Mouse (Mus musculus) brown adipose tissue, adult 24 weeks (tissue): Measurements from ENCODE around the gene Tll1. TPM values are rescaled to one million over a fixed set of nuclear protein-coding genes. Genes with fewer than 3 reads are reported as not detected.

Experiments used
- H3K27ac ChIP-seq: fragments of 200-500 bp; replicated peaks from 2 replicates; pipeline ENCODE4 v1.5.1; 2012; ENCODE audit warnings: low read depth, mild to moderate bottlenecking, low read length
- H3K4me1 ChIP-seq: fragments of 200-500 bp; 2 replicates; pipeline ENCODE4 v1.6.1; 2012; ENCODE audit warnings: low read length, mixed read lengths; ENCODE audit not compliant: control insufficient read depth, insufficient read depth, insufficient read length
- H3K4me3 ChIP-seq: fragments of 200-500 bp; 2 replicates; pipeline ENCODE4 v1.5.1; 2012; ENCODE audit warnings: low read depth, mild to moderate bottlenecking, low read length, moderate library complexity; ENCODE audit not compliant: insufficient read depth
- polyA plus RNA-seq: library from polyadenylated mRNA; stranded (reverse); fragments of >200 nt; gene quantifications from 2 replicates; pipeline ENCODE4 v1.2.4, GENCODE M21; 2012; ENCODE audit not compliant: missing spikeins, insufficient read depth, insufficient read length

The Tll1 gene
- 0.63 TPM in 1 of 2 replicates, not detected in the other for polyA plus RNA-seq

GRCm38 (mm10) chr8:64206024-64206385 is at the start of gene Tll1:
Gene Tll1 (minus strand): TSS chr8:64206271.
- Histone ChIP-seq H3K4me3 (peak within 1 kb of the TSS; percentile 76), H3K27ac (0 out of 2 replicates have a peak within 1 kb of the TSS, but pooled peaks have one; percentile 21), H3K4me1 (peaks cover 5% of the 10 kb centered on the region; the same call in 1 of the 2 replicates)

DNA sequence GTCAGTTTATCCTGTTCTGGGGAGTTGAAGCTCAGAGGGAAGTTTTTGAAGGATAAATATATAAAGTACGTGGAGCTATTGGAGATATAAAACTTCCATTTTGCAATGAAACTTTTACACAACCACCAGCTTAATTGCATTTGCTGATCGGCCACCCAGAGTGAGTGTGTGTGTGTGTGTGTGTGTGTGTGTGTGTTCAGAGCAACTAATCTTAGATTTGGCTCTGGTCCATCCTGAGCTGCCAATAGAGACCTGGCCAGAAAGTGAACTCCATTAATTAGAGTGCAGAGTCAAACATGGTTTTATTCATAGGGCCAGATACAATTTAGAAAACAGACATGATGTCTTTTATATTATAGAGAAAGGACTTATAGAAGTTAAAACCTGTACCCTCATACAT is 32.6 kb upstream of the Tll1 start:
- Histone ChIP-seq H3K4me1 (no peaks in the 10 kb centered on the region), H3K4me3 (no peak overlapping the region), H3K27ac (no peak overlapping the region)

DNA sequence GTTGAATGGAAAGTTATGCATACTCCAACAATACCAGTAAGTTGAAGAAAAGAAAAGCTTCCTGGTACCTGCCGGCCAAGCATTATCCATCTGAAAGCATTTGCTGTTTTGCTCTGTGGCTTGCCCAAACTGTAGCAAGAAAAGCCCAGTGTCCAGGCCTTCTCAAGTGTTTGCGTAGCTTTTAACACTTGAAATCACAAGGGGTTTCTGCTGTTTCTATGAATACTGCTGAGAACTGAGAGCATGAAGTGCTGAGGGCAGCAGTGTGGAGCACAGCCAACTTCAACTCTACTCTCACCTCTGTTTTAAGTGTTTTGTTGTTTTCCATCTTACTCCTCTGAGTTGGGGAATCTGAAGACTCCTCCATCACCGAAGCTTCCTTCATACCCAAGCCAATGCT is 15.5 kb upstream of the Tll1 start:
- no peak overlapping the region for H3K4me3 ChIP-seq
- no peak overlapping the region for H3K27ac ChIP-seq
- no peaks in the 10 kb centered on the region for H3K4me1 ChIP-seq

GRCm38 (mm10) chr8:64217644-64218043 is 11.6 kb upstream of the Tll1 start:
- no peaks in the 10 kb centered on the region for H3K4me1 ChIP-seq
- no peak overlapping the region for H3K27ac ChIP-seq
- H3K4me3 ChIP-seq = no peak overlapping the region

- no peak overlapping the region for H3K27ac ChIP-seq
- no peak overlapping the region for H3K4me3 ChIP-seq
- no peaks in the 10 kb centered on the region for H3K4me1 ChIP-seq
Observed at GRCm38 (mm10) chr8:64216252-64216651, 10.2 kb upstream of the Tll1 start.

DNA sequence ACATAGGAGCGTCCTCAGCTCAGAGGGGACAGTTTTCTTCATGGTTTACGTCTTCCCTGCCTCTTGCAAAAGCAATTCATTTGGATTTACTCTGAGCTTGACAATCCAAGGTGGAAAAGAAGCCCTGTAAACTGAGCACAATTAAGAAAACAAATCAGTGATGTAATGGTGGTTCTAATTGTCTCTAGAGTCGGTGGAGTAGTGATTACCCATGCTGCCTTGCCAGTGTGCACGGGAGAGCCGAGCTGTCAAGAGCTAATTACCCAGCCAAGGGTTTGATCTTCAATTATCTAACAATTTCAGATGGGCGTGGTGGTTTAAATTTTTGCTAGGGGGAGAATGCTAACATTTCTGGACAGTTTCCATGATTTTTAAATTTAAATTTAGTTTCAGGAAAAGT is 9.3 kb upstream of the Tll1 start:
- Histone ChIP-seq H3K4me3 (no peak overlapping the region), H3K27ac (no peak overlapping the region), H3K4me1 (no peaks in the 10 kb centered on the region)

- Histone ChIP-seq H3K4me1 (no peaks in the 10 kb centered on the region), H3K27ac (no peak overlapping the region), H3K4me3 (no peak overlapping the region)
Observed at GRCm38 (mm10) chr8:64214906-64215305, 8.8 kb upstream of the Tll1 start.

DNA sequence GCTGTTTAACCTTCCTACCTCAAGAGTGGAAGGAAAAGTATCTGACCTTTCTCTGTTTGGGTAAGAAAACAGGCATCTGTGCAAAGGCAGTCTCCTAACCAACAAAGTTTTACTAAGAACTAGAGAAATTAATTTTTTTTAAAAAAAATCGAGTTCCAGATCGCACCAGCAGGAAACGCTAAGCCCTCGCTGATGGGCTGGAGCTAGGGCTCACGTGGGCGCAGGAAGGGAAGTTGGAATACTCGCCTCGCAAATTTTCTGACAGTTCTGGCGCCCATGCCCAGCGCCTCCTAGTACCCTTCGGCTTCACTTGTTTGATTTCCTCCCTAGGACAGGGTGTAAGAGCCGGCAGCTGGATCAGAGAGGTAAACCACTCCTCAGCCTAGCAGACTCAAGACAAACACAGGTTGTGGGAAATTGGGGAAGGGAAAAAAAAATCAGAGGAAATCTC is 365 bp upstream of the Tll1 start:
- Histone ChIP-seq H3K27ac (no peak overlapping the region), H3K4me1 (peaks cover 5% of the 10 kb centered on the region; the same call in 1 of the 2 replicates), H3K4me3 (peak overlapping the region; percentile 76)

GRCm38 (mm10) chr8:64205321-64206023 is 599 bp downstream of the Tll1 start:
- 0 out of 2 replicates have a peak overlapping the region, but pooled peaks have one; percentile 21 for H3K27ac ChIP-seq
- H3K4me1 ChIP-seq = peaks cover 5% of the 10 kb centered on the region; the same call in 1 of the 2 replicates
- H3K4me3 ChIP-seq = peak overlapping the region; percentile 76

DNA sequence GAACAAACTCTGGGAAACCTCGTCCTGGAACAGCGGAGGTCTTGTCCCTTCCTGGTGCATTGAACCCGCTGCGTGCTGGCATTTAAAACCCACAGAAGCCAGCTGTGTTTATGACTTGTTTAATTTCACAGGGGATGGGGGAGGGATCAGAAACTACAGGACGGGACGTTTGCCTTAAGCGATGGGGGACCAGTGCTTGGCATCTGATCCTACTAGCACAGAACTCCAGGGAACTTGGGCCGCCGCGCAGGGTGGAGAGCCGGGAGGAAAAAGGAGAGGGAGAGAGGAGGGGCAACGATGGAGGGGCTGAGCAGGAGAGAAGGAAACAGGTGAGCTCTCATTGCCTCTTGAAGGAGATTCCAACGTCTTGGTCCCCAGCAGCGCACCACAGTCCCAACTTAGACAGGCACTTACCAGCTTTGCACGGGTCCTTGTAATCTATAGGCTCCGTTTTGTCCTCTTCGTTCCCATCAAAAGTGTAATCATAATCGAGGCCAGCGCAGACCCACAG is 1.2 kb downstream of the Tll1 start:
- peaks cover 5% of the 10 kb centered on the region; the same call in 1 of the 2 replicates for H3K4me1 ChIP-seq
- H3K27ac ChIP-seq = no peak overlapping the region
- peak overlapping the region; percentile 76 for H3K4me3 ChIP-seq

- H3K4me3 ChIP-seq = peak overlapping the region; percentile 76
- no peak overlapping the region for H3K27ac ChIP-seq
Observed at GRCm38 (mm10) chr8:64204167-64204566, 1.9 kb downstream of the Tll1 start.

DNA sequence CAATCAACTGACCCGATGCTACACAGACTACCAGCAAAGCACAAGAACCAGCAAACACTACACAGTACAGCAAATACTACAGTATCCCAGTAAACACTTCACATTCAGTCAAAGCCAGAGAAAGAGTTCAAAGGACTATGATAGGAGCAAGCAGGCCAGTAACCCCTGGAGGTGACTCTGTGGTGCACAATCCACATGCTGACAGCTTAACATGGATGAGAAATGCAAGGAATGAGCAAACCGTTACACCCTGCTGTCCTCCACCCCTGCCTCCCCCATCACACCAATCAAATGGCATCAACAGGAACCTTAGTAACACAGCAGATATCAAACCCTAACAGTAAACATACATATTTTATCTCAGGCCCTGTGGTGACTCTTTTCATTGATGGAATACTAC is 7.7 kb downstream of the Tll1 start:
- H3K4me3 ChIP-seq = no peak overlapping the region
- no peaks in the 10 kb centered on the region for H3K4me1 ChIP-seq
- no peak overlapping the region for H3K27ac ChIP-seq

More at GRCm38 (mm10) chr8:64204167-64204566, 1.9 kb downstream of the Tll1 start:
- H3K4me1 ChIP-seq = peaks cover 5% of the 10 kb centered on the region; the same call in 1 of the 2 replicates

DNA sequence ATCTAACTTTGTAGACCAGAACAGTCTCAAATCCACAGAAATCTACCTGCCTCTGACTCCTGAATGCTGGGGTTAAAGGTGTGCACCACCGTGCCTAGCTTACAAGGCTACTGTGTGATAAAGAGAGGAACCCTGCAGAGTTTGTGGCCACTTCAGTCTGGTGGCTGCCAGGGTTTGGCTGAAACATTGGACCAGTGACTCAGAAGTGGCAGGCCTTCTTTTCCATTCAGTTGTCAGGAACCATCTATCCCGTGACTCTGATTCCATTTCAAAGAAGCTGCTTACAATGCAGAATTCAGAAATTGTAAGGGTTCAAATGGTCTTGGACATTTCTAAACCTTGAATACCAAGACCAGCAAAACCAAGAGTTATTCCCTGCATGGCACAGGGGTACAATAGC is 12.7 kb downstream of the Tll1 start:
- H3K27ac ChIP-seq = no peak overlapping the region
- H3K4me1 ChIP-seq = no peaks in the 10 kb centered on the region
- H3K4me3 ChIP-seq = no peak overlapping the region

- Histone ChIP-seq H3K27ac (no peak overlapping the region), H3K4me3 (no peak overlapping the region), H3K4me1 (no peaks in the 10 kb centered on the region)
Observed at GRCm38 (mm10) chr8:64187881-64188280, 18.2 kb downstream of the Tll1 start.

GRCm38 (mm10) chr8:64176931-64177330 is 29.1 kb downstream of the Tll1 start:
- Histone ChIP-seq H3K4me3 (no peak overlapping the region), H3K27ac (no peak overlapping the region), H3K4me1 (no peaks in the 10 kb centered on the region)

- Histone ChIP-seq H3K4me1 (no peaks in the 10 kb centered on the region), H3K4me3 (no peak overlapping the region), H3K27ac (no peak overlapping the region)
Observed at GRCm38 (mm10) chr8:64174916-64175315, 31.2 kb downstream of the Tll1 start.
